Mouse (Mus musculus): Measurements from ENCODE around the gene Arhgap9. TPM values are rescaled to one million over a fixed set of nuclear protein-coding genes. Genes with fewer than 3 reads are reported as not detected.
A peak's percentile ranks its signal among the peaks of the same experiment; 100 is the strongest.
"Not testable (repeated sequence)": the region's sequence is repeated elsewhere in the genome, so short reads cannot be mapped to it uniquely, and the experiment has no call there.

Gene Arhgap9
- total RNA-seq, 2 experiments from 2014 or later = 1.1 to 1.2 TPM

DNA sequence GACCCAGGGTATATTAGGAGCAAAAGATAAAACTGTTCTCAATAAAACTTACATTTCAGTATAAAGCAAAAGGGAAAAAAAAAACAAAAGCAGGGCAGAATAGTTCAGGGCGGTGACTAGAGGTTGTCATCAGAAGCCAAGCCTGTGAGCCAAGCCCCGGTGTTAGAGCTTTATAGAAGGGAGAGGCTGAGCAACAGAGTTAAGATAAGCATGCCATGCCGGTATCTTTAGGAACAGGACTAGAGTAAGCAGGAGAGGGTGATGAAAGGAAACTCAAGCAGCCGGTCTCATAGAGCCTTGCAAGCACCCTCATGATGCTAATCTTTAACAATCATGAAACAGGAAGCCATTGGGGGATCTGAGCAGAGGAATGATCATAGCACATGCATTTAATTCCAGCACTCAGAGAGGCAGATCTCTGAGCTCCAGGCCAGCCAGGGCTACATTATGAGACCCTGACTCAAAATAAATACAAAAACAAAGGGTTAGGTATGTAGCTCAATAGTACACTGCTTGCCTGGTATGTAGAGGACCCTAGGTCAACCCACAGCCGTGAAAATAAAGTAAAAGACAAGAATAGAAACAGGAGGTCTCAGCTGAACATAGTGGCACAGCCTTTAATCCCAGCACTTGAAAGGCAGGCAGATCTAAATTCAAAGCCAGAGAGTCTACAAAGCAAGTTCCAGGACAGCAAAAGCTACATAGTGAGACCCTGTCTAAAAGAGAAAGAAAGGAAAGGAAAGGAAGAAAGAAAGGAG is 29.7 kb upstream of the Arhgap9 start:
- DNase-seq (ENCODE audit: low spot score in 2 of 2) = no peak

DNA sequence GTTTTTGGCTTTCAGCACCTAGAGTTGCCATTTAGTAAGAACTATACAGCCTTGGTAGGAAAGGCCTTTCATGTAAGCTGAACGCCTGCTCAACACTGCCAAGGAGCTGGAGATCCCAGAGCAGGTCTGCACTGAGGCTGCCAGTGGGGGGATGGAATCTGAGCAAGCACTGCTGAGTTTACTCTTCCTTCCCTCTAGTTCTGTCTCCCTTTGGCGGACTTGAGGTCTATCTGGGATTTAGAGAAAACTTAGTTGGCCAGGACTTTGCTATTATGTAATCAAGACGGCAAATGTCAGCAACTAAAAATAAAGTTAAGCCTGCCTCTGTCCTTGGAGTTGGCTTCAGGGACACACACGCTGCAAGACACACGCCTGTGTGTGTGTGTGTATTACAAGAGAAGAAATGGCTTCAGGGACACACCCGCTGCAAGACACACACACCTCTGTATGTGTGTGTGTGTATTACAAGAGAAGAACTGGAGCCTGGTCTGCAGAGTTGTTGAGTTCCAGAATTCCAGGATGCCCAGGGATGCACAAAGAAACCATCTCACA is 28.7 kb upstream of the Arhgap9 start:
- no peak for DNase-seq (ENCODE audit: low spot score in 2 of 2)

GRCm38 (mm10) chr10:127293590-127294113 is 28.1 kb upstream of the Arhgap9 start:
- no peak for DNase-seq (ENCODE audit: low spot score in 2 of 2)

DNA sequence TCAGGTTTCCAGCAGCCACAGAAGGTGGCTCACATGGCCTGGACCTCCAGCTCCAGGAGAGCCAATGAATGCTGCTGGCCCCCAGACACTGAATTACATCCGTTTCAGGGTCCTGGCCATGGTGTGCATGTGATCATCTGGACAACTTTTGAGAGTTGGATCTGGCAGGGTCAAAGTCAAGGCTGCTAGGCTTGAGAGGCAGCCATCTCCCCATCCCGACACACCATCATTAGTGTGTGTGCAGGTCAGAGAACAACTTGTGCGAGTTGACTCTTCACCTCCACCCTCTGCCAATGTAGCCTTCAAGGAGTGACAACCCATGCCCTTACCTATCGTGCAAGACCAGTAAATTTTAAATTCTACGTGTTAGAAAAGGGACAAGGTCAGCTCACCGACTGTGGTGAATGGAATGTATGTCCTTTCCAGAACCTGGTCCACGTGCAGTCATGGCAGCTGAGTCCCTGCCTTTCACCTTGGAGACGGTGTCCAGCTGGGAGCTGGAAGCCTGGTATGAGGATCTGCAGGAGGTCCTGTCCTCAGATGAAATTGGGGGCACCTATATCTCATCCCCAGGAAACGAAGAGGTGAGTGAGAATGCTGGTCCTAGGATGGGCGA is 26.8 kb upstream of the Arhgap9 start:
- DNase-seq (ENCODE audit: low spot score in 2 of 2) = no peak

- no peak for DNase-seq (ENCODE audit: low spot score in 2 of 2)
Measured at GRCm38 (mm10) chr10:127295986-127296794, 25.6 kb upstream of the Arhgap9 start.

GRCm38 (mm10) chr10:127297015-127297871 is 24.5 kb upstream of the Arhgap9 start:
- DNase-seq (ENCODE audit: low spot score in 2 of 2) = no peak

GRCm38 (mm10) chr10:127300361-127300760 is 21.4 kb upstream of the Arhgap9 start:
- no peak for DNase-seq (ENCODE audit: low spot score in 2 of 2)

DNA sequence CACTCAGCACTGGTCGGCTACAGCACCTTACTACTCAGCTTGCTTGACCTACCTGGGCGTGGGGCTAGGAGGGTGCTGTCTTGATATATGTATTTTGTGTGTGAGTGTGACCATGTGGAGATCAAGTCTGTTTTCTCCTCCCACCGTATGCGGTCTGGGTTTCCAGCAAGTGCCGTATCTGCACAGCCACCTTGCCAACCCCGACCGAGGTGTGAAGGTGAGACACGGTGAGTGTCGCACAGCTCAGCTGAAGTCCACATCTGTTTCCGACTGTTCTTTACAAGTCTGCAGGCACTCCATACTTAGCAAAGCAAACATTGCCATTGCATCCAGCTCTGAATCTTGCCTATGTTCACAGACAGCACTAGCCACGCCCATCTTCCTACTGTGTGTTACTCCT is 18.6 kb upstream of the Arhgap9 start:
- no peak for DNase-seq (ENCODE audit: low spot score in 2 of 2)

DNA sequence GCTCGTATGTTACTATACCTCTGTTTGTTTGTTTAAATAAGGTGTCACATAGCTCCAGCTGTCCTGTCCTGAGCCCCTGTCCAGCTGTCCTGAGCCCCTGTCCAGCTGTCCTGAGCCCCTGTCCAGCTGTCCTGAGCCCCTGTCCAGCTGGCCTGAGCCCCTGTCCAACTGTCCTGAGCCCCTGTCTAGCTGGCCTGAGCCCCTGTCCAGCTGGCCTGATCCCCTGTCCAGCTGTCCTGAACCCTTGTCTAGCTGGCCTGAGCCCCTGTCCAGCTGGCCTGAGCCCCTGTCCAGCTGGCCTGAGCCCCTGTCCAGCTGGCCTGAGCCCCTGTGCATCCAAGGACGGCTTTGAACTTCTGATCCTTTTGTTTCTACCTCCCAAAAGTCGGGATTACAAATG is 12.6 kb upstream of the Arhgap9 start:
- not testable (repeated sequence) for DNase-seq (ENCODE audit: low spot score in 2 of 2)

DNA sequence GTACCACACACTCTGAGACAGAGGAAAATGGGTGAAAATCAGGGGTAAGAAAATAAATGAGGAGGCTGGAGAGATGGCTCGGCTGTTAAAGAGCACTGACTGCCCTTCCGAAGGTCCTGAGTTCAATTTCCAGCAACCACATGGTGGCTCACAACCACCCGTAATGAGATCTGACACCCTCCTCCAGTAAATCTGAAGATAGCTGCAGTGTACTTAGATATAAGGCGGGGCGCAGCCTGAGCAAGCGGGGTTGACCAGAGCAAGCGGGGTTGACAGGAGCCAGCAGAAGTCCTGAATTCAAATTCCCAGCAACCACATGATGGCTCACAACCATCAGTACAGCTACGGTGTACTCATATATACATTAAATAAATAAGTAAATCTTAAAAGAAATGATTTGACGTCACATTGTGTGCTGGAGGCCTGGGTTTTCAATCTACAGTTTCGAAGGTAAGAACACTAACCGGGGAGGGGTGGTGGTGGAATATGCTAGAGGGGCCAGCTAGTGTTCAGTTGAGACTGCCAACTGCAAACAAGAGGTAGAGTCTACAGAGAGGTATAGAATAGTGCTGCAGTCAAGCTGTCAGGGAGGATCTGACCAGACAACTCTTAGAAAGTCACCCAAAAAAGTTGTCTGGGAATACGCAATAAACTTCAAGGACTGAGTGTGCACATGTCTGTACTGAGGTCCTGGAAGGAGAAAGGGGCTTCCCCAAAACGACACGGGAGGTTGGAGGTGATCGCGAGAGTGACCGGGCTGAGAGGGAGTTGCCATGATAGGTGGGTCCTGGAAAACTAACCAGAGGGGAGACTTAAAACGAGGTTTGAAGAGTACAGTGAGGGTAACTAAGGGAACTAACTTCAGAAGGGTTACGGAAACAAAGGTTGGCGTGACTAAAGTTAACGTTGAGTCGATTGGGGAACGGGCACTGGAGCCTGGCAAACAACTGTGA is 11.0 kb upstream of the Arhgap9 start:
- no peak for DNase-seq (ENCODE audit: low spot score in 2 of 2)

- DNase-seq (ENCODE audit: low spot score in 2 of 2) = peak; percentile 87 to 91
Measured at GRCm38 (mm10) chr10:127311476-127312355, 10.0 kb upstream of the Arhgap9 start, which contains the start of gene Mars. Mars (minus strand) TSS chr10:127311786.

GRCm38 (mm10) chr10:127312356-127312676 is 9.4 kb upstream of the Arhgap9 start:
- DNase-seq (ENCODE audit: low spot score in 2 of 2) = peak; percentile 85 to 87

- no peak for DNase-seq (ENCODE audit: low spot score in 2 of 2)
Measured at GRCm38 (mm10) chr10:127312858-127313257, 8.9 kb upstream of the Arhgap9 start.

- DNase-seq (ENCODE audit: low spot score in 2 of 2) = not testable (repeated sequence)
Measured at GRCm38 (mm10) chr10:127313516-127313915, 8.2 kb upstream of the Arhgap9 start.

DNA sequence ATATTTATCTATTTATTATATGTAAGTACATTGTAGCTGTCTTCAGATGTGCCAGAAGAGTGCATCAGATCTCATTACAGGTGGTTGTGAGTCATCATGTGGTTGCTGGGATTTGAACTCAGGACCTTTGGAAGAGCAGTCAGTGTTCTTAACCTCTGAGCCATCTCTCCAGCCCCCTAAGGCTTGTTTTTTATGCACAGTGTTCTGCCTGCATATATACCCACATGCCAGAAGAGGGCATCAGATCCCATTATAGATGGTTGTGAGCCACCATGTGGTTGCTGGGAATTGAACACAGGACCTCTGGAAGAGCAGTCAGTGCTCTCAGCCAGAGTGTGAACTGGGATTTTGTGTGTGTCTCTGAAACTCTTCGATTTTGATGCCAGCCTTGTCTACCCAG is 6.8 kb upstream of the Arhgap9 start:
- DNase-seq (ENCODE audit: low spot score in 2 of 2) = not testable (repeated sequence)

DNA sequence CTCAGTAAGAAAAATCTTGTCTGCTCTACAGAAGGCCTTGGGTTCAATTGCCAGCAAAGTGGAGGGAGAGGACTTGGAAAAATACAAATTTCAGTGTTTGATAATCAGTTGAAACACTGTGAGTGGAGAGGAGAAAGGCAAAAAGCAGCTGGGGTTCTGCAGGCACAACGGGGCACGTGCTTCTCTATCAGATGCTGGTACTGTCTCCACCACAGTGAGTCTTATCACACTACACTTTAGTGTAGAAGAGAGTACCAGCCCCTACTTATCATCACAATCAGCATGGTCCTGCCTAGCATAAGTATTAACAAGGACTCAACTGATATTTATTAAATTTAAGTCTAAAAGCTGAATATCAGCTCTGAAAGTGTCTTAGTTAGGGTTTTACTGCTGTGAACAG is 4.5 kb upstream of the Arhgap9 start:
- DNase-seq (ENCODE audit: low spot score in 2 of 2) = no peak

DNA sequence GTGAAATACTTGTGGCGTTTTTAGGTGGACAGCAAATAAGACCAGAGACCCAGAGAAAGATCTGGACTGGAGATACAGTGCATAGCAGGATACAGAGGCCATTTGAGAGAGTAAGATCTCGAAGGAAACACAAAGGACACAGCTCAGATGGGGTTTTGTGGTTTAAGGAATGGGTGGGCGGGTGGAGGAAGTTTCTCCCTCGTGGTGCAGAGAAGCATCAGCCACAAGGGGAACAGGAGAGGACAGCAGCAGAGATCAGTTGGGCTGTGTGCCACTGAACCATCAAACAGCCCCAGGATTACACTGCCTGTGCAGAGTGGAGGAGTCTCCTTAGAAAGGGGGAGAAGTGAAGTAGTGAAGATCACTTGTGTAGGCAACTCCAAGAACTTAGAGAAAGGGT is 3.8 kb upstream of the Arhgap9 start:
- no peak for DNase-seq (ENCODE audit: low spot score in 2 of 2)

GRCm38 (mm10) chr10:127319969-127320368 is 1.8 kb upstream of the Arhgap9 start:
- no peak for DNase-seq (ENCODE audit: low spot score in 2 of 2)

Data from layer of hippocampus, postnatal 10 days (tissue).